Mouse (Mus musculus) myocyte (in vitro differentiated cells): ENCODE measurements around the gene Papss2.

Source experiments
- CEBPB ChIP-seq: IDR thresholded peaks from 2 replicates; pipeline ENCODE4 v1.6.1; 2011; ENCODE audit warnings: mild to moderate bottlenecking, moderate library complexity; ENCODE audit not compliant: poor library complexity, insufficient read depth, severe bottlenecking
- MAX ChIP-seq: IDR thresholded peaks from one replicate; pipeline ENCODE4 v1.6.1; 2011; ENCODE audit warnings: low read depth, mild to moderate bottlenecking, control low read depth
- MYOD1 ChIP-seq, 3 experiments: IDR thresholded peaks; one replicate each; pipeline ENCODE4 v1.6.1; 2011; ENCODE audit warnings: control low read depth in 2 of 3, low read depth in 2 of 3, mild to moderate bottlenecking in 2 of 3, moderate library complexity in 1 of 3; ENCODE audit not compliant: insufficient read length in 2 of 3, control insufficient read depth in 1 of 3
- MYOG ChIP-seq, 3 experiments: IDR thresholded peaks; one replicate each; pipeline ENCODE4 v1.6.1; 2011; ENCODE audit warnings: control low read depth in 2 of 3, low read depth in 2 of 3, mild to moderate bottlenecking in 2 of 3; ENCODE audit not compliant: insufficient read length in 2 of 3, control insufficient read depth in 1 of 3, insufficient read depth in 1 of 3
- POLR2A ChIP-seq: IDR thresholded peaks from one replicate; pipeline ENCODE4 v1.6.1; 2011; ENCODE audit warnings: low read depth, mild to moderate bottlenecking, control low read depth, moderate library complexity; ENCODE audit not compliant: insufficient read length
- POLR2AphosphoS2 ChIP-seq: IDR thresholded peaks from one replicate; pipeline ENCODE4 v1.6.1; 2011; ENCODE audit warnings: low read depth, control low read depth; ENCODE audit not compliant: insufficient read length
- USF1 ChIP-seq: IDR thresholded peaks from one replicate; pipeline ENCODE4 v1.6.1; 2011; ENCODE audit warnings: low read depth, mild to moderate bottlenecking, control low read depth, moderate library complexity

DNA sequence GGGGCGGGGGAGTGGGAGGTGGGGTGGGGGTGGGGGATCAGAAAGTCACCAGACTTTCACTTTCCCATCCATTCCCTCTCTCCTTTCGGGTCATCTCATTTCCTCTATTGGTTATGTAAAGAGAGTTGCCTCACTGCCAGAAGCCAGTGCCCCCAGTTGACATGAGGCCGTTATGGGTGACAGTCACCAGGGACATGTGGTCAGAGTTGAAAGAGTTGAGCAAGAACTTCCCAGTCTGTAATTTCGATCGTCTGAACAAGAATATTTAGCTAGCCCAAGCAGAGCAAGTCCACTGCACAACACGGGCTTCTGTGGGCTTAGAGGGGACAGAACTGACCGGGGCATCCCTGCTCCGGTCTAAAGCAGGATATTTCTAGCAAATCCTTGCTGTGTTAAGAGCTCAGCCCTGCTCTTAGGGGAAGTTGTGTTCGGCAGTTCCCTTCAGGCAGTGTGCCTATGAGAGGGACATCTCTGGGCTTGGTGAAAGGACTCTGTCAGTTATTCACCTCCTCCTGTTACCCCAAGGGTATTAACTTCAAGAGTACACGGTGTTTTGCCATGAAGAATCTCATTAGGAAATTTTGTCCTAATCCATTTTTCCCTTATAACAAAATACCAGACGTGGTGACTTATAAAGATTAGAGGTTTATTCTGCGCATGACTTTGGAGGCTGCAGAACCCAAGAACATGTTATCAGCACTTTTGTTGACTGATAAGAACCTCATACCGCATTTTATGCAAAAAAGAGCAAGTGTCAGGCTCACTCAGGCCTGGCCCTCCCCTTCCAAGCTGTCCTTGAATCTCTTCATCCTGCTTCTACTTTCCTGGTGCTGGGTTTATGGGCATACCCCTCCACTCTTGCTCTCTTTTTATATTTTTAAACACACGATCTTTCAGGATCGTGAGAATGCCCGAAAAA is 42.0 kb downstream of the Papss2 start:
- TF ChIP-seq MYOD1 (IDR thresholded peaks at IDR 0.05; ENCODE audit: control insufficient read depth in 1 of 3, insufficient read length in 2 of 3, low read depth in 2 of 3) (no peak), USF1 (no peak), POLR2A (no peak), MAX (no peak), MYOG (IDR thresholded peaks at IDR 0.05; ENCODE audit: control insufficient read depth in 1 of 3, insufficient read depth in 1 of 3, insufficient read length in 2 of 3, low read depth in 2 of 3) (no peak), CEBPB (no peak), POLR2AphosphoS2 (no peak)
